Mouse (Mus musculus) midbrain, embryonic 12.5 days (tissue): ENCODE results near the gene Stap1. TPM values are rescaled to one million over a fixed set of nuclear protein-coding genes. Genes with fewer than 3 reads are reported as not detected.

Source experiments
- ATAC-seq: fragments of 200-750 bp; cut with Nextera tagmentation; 2 replicates; pipeline ENCODE4 v1.8.0; 2017; ENCODE audit warnings: low read depth, moderate TSS enrichment, moderate library complexity; ENCODE audit not compliant: low FRiP score
- H3K27ac ChIP-seq: fragments of 300-500 bp; sonication (generic); replicated peaks from 2 replicates; pipeline ENCODE4 v1.5.1; 2016; ENCODE audit warnings: mild to moderate bottlenecking
- H3K27me3 ChIP-seq: fragments of 300-500 bp; sonication (generic); 2 replicates; pipeline ENCODE4 v1.6.1; 2016; ENCODE audit warnings: mild to moderate bottlenecking
- H3K36me3 ChIP-seq: fragments of 300-500 bp; sonication (generic); 2 replicates; pipeline ENCODE4 v1.6.1; 2016
- H3K4me1 ChIP-seq: fragments of 300-500 bp; sonication (generic); 2 replicates; pipeline ENCODE4 v1.6.1; 2016
- H3K4me2 ChIP-seq: fragments of 300-500 bp; sonication (generic); replicated peaks from 2 replicates; pipeline ENCODE4 v1.6.1; 2016; ENCODE audit warnings: mild to moderate bottlenecking, moderate library complexity
- H3K4me3 ChIP-seq: fragments of 300-500 bp; sonication (generic); 2 replicates; pipeline ENCODE4 v1.5.1; 2016; ENCODE audit warnings: mild to moderate bottlenecking
- H3K9ac ChIP-seq: fragments of 300-500 bp; sonication (generic); replicated peaks from 2 replicates; pipeline ENCODE4 v1.6.1; 2016; ENCODE audit warnings: mild to moderate bottlenecking, moderate library complexity
- H3K9me3 ChIP-seq: fragments of 300-500 bp; sonication (generic); 2 replicates; pipeline ENCODE4 v1.6.1; 2016; ENCODE audit warnings: mild to moderate bottlenecking
- WGBS: fragments of 180-500 bp; shearing (Covaris S2); methylation state at CpG from one replicate; pipeline ENCODE4 v1.1.7; 2016; 5-methylcytosine and 5-hydroxymethylcytosine counted together
- polyA plus RNA-seq: library from polyadenylated mRNA; unstranded; fragments of >200 nt; fragmentation: Nextera tagmentation; extraction: Ambion mirVana; gene quantifications from 2 replicates; pipeline ENCODE4 v1.2.1, GENCODE M21; 2016

The Stap1 gene
- polyA plus RNA-seq, 1 experiment from 2014 or later, result 0.10 TPM

GRCm38 (mm10) chr5:86084979-86085378 lies 13.4 kb downstream of the Stap1 start:
- WGBS, result 88% methylated on average over 7 of the region's 7 CpGs
- Histone ChIP-seq H3K27ac (no peak overlapping the region), H3K36me3 (no peaks in the 10 kb centered on the region), H3K4me3 (no peak overlapping the region), H3K9me3 (no peaks in the 10 kb centered on the region), H3K4me2 (no peak overlapping the region), H3K4me1 (no peaks in the 10 kb centered on the region), H3K27me3 (no peaks in the 10 kb centered on the region), H3K9ac (no peak overlapping the region)
- ATAC-seq, result no peak

- no peaks in the 10 kb centered on the region for H3K36me3 ChIP-seq
- no peak for ATAC-seq
- no peak overlapping the region for H3K27ac ChIP-seq
- no peak overlapping the region for H3K4me3 ChIP-seq
- no peaks in the 10 kb centered on the region for H3K27me3 ChIP-seq
- no peak overlapping the region for H3K4me2 ChIP-seq
- H3K9ac ChIP-seq, result no peak overlapping the region
- 83% methylated on average over 6 of the region's 6 CpGs for WGBS
- no peaks in the 10 kb centered on the region for H3K9me3 ChIP-seq
- no peaks in the 10 kb centered on the region for H3K4me1 ChIP-seq
These were observed 15.2 kb downstream of the Stap1 start for GRCm38 (mm10) chr5:86086751-86087150.

- no peaks in the 10 kb centered on the region for H3K4me1 ChIP-seq
- no peak overlapping the region for H3K27ac ChIP-seq
- H3K36me3 ChIP-seq, result no peaks in the 10 kb centered on the region
- no peaks in the 10 kb centered on the region for H3K27me3 ChIP-seq
- H3K4me3 ChIP-seq, result no peak overlapping the region
- ATAC-seq, result no peak
- no peak overlapping the region for H3K4me2 ChIP-seq
- no peak overlapping the region for H3K9ac ChIP-seq
- 90% methylated on average over 9 of the region's 9 CpGs for WGBS
- no peaks in the 10 kb centered on the region for H3K9me3 ChIP-seq
These were observed 23.2 kb downstream of the Stap1 start for GRCm38 (mm10) chr5:86094754-86095153.

GRCm38 (mm10) chr5:86098988-86099387 lies 27.4 kb downstream of the Stap1 start:
- WGBS, result 83% methylated on average over 3 of the region's 3 CpGs
- no peak overlapping the region for H3K27ac ChIP-seq
- no peak overlapping the region for H3K9ac ChIP-seq
- H3K4me2 ChIP-seq, result no peak overlapping the region
- H3K4me1 ChIP-seq, result no peaks in the 10 kb centered on the region
- ATAC-seq, result no peak
- no peaks in the 10 kb centered on the region for H3K27me3 ChIP-seq
- H3K36me3 ChIP-seq, result no peaks in the 10 kb centered on the region
- H3K4me3 ChIP-seq, result no peak overlapping the region
- no peaks in the 10 kb centered on the region for H3K9me3 ChIP-seq

- Histone ChIP-seq H3K9ac (no peak overlapping the region), H3K4me2 (no peak overlapping the region), H3K27me3 (no peaks in the 10 kb centered on the region), H3K27ac (no peak overlapping the region), H3K4me1 (no peaks in the 10 kb centered on the region), H3K4me3 (no peak overlapping the region), H3K9me3 (no peaks in the 10 kb centered on the region), H3K36me3 (no peaks in the 10 kb centered on the region)
- 84% methylated on average over 3 of the region's 3 CpGs for WGBS
- no peak for ATAC-seq
These were observed 29.1 kb downstream of the Stap1 start for GRCm38 (mm10) chr5:86100621-86101020.

- Histone ChIP-seq H3K27ac (no peak overlapping the region), H3K9ac (no peak overlapping the region), H3K9me3 (no peaks in the 10 kb centered on the region), H3K4me3 (no peak overlapping the region), H3K4me1 (no peaks in the 10 kb centered on the region), H3K4me2 (no peak overlapping the region), H3K36me3 (no peaks in the 10 kb centered on the region), H3K27me3 (no peaks in the 10 kb centered on the region)
- ATAC-seq, result no peak
- 87% methylated on average over 2 of the region's 2 CpGs for WGBS
These were observed 30.6 kb downstream of the Stap1 start for GRCm38 (mm10) chr5:86102176-86102575.

GRCm38 (mm10) chr5:86106610-86107009 lies 35.1 kb downstream of the Stap1 start:
- Histone ChIP-seq H3K4me1 (no peaks in the 10 kb centered on the region), H3K4me3 (no peak overlapping the region), H3K27me3 (no peaks in the 10 kb centered on the region), H3K36me3 (peaks cover 12% of the 10 kb centered on the region), H3K27ac (no peak overlapping the region), H3K4me2 (no peak overlapping the region), H3K9ac (no peak overlapping the region), H3K9me3 (no peaks in the 10 kb centered on the region)
- no peak for ATAC-seq
- WGBS, result 93% methylated on average over 2 of the region's 2 CpGs

GRCm38 (mm10) chr5:86111074-86111473 lies 39.5 kb downstream of the Stap1 start:
- WGBS, result 91% methylated on average over 1 of the region's 1 CpGs
- no peaks in the 10 kb centered on the region for H3K4me1 ChIP-seq
- H3K4me3 ChIP-seq, result no peak overlapping the region
- ATAC-seq, result no peak
- no peak overlapping the region for H3K4me2 ChIP-seq
- no peak overlapping the region for H3K27ac ChIP-seq
- H3K27me3 ChIP-seq, result no peaks in the 10 kb centered on the region
- H3K36me3 ChIP-seq, result peaks cover 15% of the 10 kb centered on the region
- no peak overlapping the region for H3K9ac ChIP-seq
- H3K9me3 ChIP-seq, result no peaks in the 10 kb centered on the region

- ATAC-seq, result no peak
- no peak overlapping the region for H3K27ac ChIP-seq
- no peak overlapping the region for H3K4me3 ChIP-seq
- no peak overlapping the region for H3K4me2 ChIP-seq
- no peak overlapping the region for H3K9ac ChIP-seq
- no peaks in the 10 kb centered on the region for H3K9me3 ChIP-seq
- WGBS, result 98% methylated on average over 2 of the region's 2 CpGs
- H3K27me3 ChIP-seq, result no peaks in the 10 kb centered on the region
- peaks cover 13% of the 10 kb centered on the region for H3K36me3 ChIP-seq
- H3K4me1 ChIP-seq, result no peaks in the 10 kb centered on the region
These were observed 41.5 kb downstream of the Stap1 start for GRCm38 (mm10) chr5:86113037-86113436.

- Histone ChIP-seq H3K27ac (no peak overlapping the region), H3K4me2 (no peak overlapping the region), H3K4me1 (no peaks in the 10 kb centered on the region), H3K9me3 (no peaks in the 10 kb centered on the region), H3K27me3 (no peaks in the 10 kb centered on the region), H3K36me3 (peaks cover 19% of the 10 kb centered on the region), H3K9ac (no peak overlapping the region), H3K4me3 (no peak overlapping the region)
- 83% methylated on average over 1 of the region's 1 CpGs for WGBS
- ATAC-seq, result no peak
These were observed 42.5 kb downstream of the Stap1 start for GRCm38 (mm10) chr5:86113997-86114396.

GRCm38 (mm10) chr5:86118457-86119094 lies 47.0 kb downstream of the Stap1 start:
- ATAC-seq, result no peak
- Histone ChIP-seq H3K27me3 (no peaks in the 10 kb centered on the region), H3K36me3 (peaks cover 26% of the 10 kb centered on the region), H3K4me1 (no peaks in the 10 kb centered on the region), H3K9ac (no peak overlapping the region), H3K9me3 (no peaks in the 10 kb centered on the region), H3K4me3 (no peak overlapping the region), H3K4me2 (no peak overlapping the region), H3K27ac (no peak overlapping the region)
- WGBS, result 90% methylated on average over 9 of the region's 9 CpGs

GRCm38 (mm10) chr5:86128749-86129148 lies 57.2 kb downstream of the Stap1 start:
- WGBS, result 97% methylated on average over 1 of the region's 1 CpGs
- no peak overlapping the region for H3K4me2 ChIP-seq
- H3K36me3 ChIP-seq, result peaks cover 28% of the 10 kb centered on the region
- H3K4me3 ChIP-seq, result no peak overlapping the region
- H3K27me3 ChIP-seq, result no peaks in the 10 kb centered on the region
- no peak overlapping the region for H3K27ac ChIP-seq
- no peaks in the 10 kb centered on the region for H3K4me1 ChIP-seq
- no peak overlapping the region for H3K9ac ChIP-seq
- no peak for ATAC-seq
- no peaks in the 10 kb centered on the region for H3K9me3 ChIP-seq

GRCm38 (mm10) chr5:86129828-86130227 lies 58.3 kb downstream of the Stap1 start:
- H3K36me3 ChIP-seq, result peaks cover 27% of the 10 kb centered on the region
- ATAC-seq, result no peak
- H3K27me3 ChIP-seq, result no peaks in the 10 kb centered on the region

More at GRCm38 (mm10) chr5:86129828-86130227, 58.3 kb downstream of the Stap1 start:
- H3K9me3 ChIP-seq, result no peaks in the 10 kb centered on the region
- H3K4me2 ChIP-seq, result no peak overlapping the region
- H3K27ac ChIP-seq, result no peak overlapping the region
- no peaks in the 10 kb centered on the region for H3K4me1 ChIP-seq
- H3K4me3 ChIP-seq, result no peak overlapping the region
- H3K9ac ChIP-seq, result no peak overlapping the region
